Mouse (Mus musculus): ENCODE measurements around the gene Fut8.

Fut8 gene

GRCm38 (mm10) chr12:77237950-77238530 lies at the start of gene Fut8:
Fut8 (plus strand) TSS chr12:77238125.
- peak; percentile 94 for DNase-seq

DNA sequence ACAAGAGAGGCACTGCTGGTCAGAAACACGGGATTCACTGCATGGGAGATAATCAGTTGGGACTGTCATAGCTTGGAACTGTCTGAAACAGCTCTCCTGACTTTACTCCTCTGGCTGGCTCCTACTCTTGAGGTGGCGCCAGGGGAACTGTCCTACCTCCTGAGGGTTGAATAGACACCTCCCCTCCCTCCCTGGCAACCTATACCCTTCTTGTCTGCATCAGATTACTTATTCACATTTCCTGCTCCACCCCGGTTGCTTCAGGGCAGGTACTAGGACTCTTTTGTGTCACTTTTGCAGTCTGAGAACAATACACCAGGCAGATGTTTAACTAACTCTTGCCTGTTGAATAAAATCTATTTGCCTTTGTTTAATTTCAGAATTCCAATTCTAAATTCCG lies 48.8 kb upstream of the Fut8 start:
- DNase-seq = no peak

GRCm38 (mm10) chr12:77189933-77190446 lies 47.9 kb upstream of the Fut8 start:
- no peak for DNase-seq

DNA sequence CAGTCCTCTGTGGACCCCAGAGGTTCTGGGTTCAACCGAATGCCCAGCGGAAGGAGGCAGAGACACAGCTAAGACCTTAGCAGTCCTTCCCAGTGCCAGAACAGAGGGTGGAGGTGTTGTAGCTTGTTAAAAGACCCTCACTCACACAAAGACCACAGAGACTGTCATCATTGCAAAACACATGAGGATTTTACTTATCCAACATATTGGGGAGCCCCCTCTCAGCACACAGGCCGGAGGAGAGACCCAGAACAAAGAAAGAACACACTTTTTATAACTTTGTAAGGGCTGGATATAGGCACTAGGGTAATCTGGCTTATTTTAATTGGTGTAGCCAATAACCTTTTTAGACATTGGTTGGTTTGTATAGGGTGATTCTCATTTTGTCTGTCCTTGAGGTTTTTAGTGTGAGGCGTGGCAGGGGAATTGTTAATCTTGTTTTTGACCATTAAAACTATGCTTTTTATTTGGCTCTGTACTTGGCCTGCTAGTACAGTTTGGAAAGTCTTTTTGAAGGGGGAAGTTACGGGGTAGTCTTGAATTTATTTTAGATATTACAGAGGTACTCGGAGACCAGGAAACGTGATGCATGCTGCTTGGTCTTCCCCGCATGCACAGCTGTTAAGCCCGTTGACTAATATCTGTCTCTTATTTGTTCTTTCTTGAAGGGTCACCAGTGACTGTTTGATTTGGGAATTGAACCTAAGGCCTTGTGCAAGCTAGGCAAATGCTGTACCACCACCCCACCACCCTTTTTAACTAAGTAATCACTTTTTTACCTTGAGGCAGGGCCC lies 46.2 kb upstream of the Fut8 start:
- DNase-seq = no peak

GRCm38 (mm10) chr12:77192714-77193113 lies 45.2 kb upstream of the Fut8 start:
- DNase-seq = no peak

DNA sequence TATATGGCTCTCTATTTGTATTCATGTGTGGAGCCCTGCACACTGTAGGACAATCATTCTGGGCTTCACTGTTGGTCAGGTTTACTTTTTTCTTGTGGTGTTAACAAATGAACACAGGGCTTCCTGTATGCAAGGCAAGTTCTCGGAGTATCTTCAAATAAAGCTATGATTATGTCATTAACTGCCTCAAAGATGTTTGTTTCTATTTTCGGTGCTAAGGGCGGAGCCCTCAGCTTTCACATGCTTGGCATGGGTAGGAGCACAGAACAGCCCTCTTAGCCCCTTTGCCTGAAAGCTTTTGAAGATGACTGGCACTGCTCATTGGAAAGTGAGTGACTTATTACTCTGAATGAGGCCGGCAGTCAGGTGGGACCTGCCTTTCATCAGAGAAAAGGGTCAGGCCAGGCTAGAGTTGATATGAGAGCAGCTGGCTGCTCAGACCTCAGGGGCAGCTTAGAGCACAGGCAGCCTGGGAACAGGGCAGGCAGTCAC lies 44.7 kb upstream of the Fut8 start:
- DNase-seq = no peak

- no peak for DNase-seq
Measured at GRCm38 (mm10) chr12:77195044-77195443, 42.9 kb upstream of the Fut8 start.

DNA sequence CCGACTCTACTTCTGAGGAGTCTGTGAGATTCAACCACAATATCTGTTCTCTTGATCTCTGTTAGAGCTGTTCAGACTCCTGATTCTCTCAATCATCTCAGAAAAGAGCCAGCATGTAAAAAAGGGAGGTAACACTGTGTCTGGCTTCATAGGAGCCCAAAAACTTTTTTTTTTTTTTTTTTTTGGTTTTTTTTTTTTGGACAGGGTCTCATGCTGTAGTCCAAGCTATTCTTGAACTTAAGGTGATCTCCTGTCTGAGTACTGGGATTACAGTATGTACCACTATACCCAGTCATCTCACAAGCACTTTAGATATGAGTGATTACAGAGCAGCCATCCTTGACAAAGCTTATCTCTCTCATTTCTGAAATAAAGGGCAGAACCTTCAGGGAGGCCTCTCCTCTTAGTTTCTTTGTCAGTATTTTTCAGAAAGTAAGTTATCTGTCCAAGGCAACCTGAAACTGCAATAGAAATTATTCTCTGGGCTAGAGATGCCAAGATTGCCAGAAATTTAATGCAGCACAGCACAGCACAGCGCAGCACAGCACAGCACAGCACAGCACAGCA lies 41.3 kb upstream of the Fut8 start:
- no peak for DNase-seq

GRCm38 (mm10) chr12:77197121-77197599 lies 40.8 kb upstream of the Fut8 start:
- no peak for DNase-seq

GRCm38 (mm10) chr12:77198253-77198652 lies 39.7 kb upstream of the Fut8 start:
- no peak for DNase-seq

DNA sequence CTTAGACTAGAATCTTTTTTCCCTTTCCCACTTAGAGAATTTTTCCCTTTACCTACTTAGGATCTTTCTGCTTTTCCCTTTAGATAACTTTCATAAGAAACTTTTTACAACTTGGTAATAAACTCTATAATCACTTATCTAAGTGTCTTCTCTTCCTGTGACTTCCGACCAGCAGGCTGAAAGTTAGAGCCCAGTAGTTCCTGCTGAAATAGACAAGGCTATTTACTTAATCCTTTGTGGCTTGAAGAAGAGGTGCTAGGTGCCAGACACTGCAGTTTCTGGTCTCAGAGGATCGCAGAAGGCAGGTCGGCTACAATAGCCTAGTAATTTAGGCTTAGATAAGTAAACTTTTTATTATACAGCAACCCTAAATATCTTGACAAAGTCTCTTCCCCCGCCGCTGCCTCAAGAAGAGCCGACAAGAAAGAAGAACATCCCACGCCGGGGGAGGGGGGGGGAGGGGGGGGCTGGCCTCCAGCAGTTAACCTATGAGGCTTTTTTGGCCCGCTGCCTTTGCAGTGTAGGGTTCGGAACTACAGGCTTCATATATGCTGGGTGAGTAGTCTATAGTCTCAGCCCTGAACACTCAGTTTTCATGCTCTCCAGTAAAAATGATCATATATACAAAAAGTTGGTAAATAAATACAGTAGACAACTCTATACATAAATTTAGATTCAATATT lies 36.3 kb upstream of the Fut8 start:
- DNase-seq = no peak

DNA sequence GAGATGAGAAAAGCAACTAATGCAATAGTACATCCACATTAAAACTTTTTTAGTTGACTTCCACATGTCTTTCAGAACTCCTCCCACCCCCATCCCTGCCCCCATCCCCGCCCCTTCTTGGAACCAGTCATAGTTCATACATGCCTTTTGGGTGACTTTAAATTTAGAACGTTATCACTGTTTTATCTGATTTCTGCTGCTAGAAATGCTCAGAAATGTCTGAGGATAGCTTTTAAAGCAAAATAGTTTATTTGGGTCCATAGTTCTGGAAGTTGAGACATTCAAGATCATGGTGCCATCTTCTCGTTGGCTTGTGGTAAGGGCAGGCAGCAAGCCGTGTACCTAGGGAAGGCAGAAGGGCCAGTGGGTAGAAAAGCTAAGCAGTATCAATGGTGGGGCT lies 34.8 kb upstream of the Fut8 start:
- no peak for DNase-seq

DNA sequence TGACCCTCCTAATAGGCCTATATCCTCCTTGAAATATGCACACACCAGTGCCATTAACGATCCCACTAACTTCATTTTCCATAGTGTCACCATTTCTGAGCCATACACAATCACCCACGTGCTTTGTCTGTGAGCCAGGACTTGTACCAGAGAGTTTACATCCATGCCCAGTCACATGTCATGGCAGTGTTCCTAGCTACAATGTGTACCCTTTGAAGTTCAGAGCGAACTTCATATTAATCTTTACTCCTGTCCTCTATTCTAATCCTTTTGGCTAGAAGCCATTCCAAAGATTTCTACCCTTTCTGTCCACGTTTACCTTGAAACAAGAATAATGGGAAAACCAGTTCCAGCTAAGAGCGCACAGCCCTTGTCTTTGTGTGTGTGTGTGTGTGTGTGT lies 31.1 kb upstream of the Fut8 start:
- DNase-seq = no peak

DNA sequence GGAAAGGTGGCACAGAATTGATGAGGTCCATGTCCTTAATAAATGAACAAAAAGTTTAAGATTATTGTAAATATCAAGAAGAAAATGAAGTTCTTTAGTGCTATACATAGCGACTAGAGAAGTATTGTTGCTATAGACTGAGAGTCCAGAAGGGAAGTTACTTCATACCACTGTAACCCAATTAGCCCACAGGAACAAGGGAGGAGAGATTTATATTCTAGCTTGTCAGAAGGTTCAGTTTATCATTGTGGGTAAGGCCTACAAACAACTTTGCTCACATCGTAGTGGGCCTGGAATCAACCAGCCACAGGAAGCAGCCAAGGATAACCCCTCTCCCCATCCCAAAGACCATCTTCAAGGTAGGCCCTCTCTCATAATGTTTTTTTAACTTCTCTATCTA lies 29.9 kb upstream of the Fut8 start:
- no peak for DNase-seq

DNA sequence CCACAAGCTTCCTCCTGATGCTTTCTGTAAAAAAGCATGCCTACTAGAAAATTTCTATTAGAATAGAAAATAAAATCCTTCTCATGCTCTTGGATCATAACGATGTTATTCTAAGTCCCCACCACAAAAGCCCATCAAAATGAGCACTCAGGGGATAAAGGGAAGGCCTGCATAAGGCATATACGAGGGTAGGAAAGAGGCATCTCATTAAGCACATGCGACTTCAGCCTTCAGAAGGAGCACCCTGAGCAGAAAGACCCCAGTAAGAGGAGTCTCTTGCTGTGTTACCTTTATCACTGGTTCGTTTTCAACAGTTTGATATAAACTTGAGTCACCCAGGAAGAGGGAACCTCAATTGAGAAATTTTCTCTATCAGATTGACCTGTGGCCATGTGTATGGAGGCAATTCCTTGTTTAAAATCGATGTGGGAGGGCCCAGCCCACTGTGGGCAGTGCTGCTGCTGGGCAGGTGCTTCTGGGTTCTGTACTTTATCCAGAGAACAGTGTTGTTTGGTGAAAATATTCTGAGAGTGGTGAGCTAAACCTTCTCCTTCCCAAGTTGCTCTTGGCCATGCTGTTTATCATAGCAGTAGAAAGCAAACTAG lies 29.2 kb upstream of the Fut8 start:
- DNase-seq = no peak

- DNase-seq = no peak
Measured at GRCm38 (mm10) chr12:77211695-77212208, 26.2 kb upstream of the Fut8 start.

DNA sequence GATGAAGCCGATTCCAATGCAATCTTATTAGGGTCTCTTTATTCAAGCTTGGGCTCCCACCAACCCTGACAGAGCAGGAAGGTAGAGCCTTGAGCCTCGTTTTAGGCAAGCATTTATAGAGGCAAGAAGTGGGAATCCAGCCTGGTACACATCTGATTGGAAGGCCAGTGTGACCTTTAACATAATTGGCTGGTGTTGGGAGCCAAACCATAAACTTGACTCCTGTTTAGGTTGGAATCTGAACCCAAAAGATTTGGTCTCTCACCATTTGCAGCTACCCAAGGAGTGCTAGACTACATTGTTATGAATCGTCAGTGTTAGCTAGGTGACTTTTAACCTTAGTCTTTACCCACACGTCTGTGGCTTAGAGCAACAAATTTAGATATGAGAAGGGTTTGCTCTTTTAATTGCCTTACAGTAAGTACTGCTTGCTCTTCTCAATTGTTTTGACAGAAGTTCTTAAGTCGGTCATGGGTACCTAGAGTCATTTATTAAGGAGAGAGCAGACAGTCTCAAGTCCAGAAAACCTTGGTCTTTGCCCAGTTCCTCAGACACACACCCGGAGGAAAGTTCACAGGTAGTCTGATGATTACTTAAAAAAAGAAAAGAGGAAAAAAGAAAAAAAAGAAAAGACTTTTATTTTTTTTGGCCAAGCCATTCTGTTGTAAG lies 23.9 kb upstream of the Fut8 start:
- DNase-seq = no peak

- DNase-seq = no peak
Measured at GRCm38 (mm10) chr12:77214565-77214909, 23.4 kb upstream of the Fut8 start.

- no peak for DNase-seq
Measured at GRCm38 (mm10) chr12:77216511-77217192, 21.3 kb upstream of the Fut8 start.

- DNase-seq = no peak
Measured at GRCm38 (mm10) chr12:77220616-77221015, 17.3 kb upstream of the Fut8 start.

DNA sequence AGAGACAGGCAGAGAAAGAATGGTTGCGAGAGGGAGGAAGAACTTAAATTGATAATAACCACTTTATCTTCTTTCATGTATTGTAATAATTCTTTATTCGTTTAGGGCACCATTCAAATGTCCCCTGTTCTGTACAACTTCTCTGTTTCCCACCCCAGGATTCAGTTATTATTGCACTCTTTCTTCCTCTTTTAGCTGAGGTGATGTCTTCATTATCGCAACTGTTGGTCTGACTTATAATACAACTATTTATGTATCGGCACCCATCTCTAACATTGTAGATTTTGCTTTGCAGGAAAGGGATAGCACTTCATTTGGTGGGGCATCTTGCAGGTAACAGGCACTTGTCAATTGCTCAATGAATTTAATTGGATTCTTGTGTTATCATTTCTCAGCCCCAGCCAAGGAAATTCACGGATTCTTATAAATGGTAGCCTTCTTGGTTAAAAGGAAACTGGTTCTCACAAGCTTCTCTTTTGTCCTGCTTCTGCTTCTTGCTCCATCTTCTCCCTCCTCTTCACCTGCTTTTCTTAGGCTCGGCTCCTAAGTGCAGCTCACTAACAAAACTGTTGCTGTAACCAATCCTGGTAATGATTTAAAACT lies 15.6 kb upstream of the Fut8 start:
- no peak for DNase-seq
